Mouse (Mus musculus): ENCODE measurements around the gene Prtn3. TPM values are rescaled to one million over a fixed set of nuclear protein-coding genes. Genes with fewer than 3 reads are reported as not detected.

Gene Prtn3
- polyA plus RNA-seq, 1 experiment from 2014 or later = 15.3 TPM

Small RNA genes lying within 50 kb of the gene (microRNA-seq; reads per million reads assigned to microRNA genes)
- not detected for gene Mir6910

Other genes with a start within 250 kb of the Prtn3 start
- gene Shc2, start 236.6 kb upstream of the Prtn3 start, polyA plus RNA-seq (2015; fragmentation: Nextera tagmentation; extraction: Ambion mirVana) = 12.3 and 16.0 TPM in 2 replicates
- 0.28 TPM in 1 of 2 replicates, not detected in the other for gene Odf3l2, start 228.7 kb upstream of the Prtn3 start, polyA plus RNA-seq (2015; fragmentation: Nextera tagmentation; extraction: Ambion mirVana)
- gene Madcam1, start 209.9 kb upstream of the Prtn3 start, polyA plus RNA-seq (2015; fragmentation: Nextera tagmentation; extraction: Ambion mirVana) = 0.57 and 1.0 TPM in 2 replicates
- 75.9 and 76.6 TPM in 2 replicates for gene Tpgs1, start 205.1 kb upstream of the Prtn3 start, polyA plus RNA-seq (2015; fragmentation: Nextera tagmentation; extraction: Ambion mirVana)
- gene Cdc34, start 192.3 kb upstream of the Prtn3 start, polyA plus RNA-seq (2015; fragmentation: Nextera tagmentation; extraction: Ambion mirVana) = 61.1 and 71.1 TPM in 2 replicates
- gene Gzmm, start 185.5 kb upstream of the Prtn3 start, polyA plus RNA-seq (2015; fragmentation: Nextera tagmentation; extraction: Ambion mirVana) = 1.7 and 1.8 TPM in 2 replicates
- 726 and 729 TPM in 2 replicates for gene Bsg, start 170.0 kb upstream of the Prtn3 start, polyA plus RNA-seq (2015; fragmentation: Nextera tagmentation; extraction: Ambion mirVana)
- gene Hcn2, start 157.8 kb upstream of the Prtn3 start, polyA plus RNA-seq (2015; fragmentation: Nextera tagmentation; extraction: Ambion mirVana) = 0.39 and 0.52 TPM in 2 replicates
- 47.1 and 50.0 TPM in 2 replicates for gene Polrmt, start 127.9 kb upstream of the Prtn3 start, polyA plus RNA-seq (2015; fragmentation: Nextera tagmentation; extraction: Ambion mirVana)
- gene Fgf22, start 119.4 kb upstream of the Prtn3 start, polyA plus RNA-seq (2015; fragmentation: Nextera tagmentation; extraction: Ambion mirVana) = 0.25 and 0.73 TPM in 2 replicates
- gene Rnf126, start 107.5 kb upstream of the Prtn3 start, polyA plus RNA-seq (2015; fragmentation: Nextera tagmentation; extraction: Ambion mirVana) = 85.8 and 87.2 TPM in 2 replicates
- gene Fstl3, start 97.2 kb upstream of the Prtn3 start, polyA plus RNA-seq (2015; fragmentation: Nextera tagmentation; extraction: Ambion mirVana) = 1.1 and 1.4 TPM in 2 replicates
- gene Prss57, start 83.5 kb upstream of the Prtn3 start, polyA plus RNA-seq (2015; fragmentation: Nextera tagmentation; extraction: Ambion mirVana) = 0.36 and 0.62 TPM in 2 replicates
- gene Palm, start 80.9 kb upstream of the Prtn3 start, polyA plus RNA-seq (2015; fragmentation: Nextera tagmentation; extraction: Ambion mirVana) = 327 and 349 TPM in 2 replicates
- gene Misp, start 53.5 kb upstream of the Prtn3 start, polyA plus RNA-seq (2015; fragmentation: Nextera tagmentation; extraction: Ambion mirVana) = 0.48 and 1.2 TPM in 2 replicates
- 98.3 and 107 TPM in 2 replicates for gene Ptbp1, start 20.0 kb upstream of the Prtn3 start, polyA plus RNA-seq (2015; fragmentation: Nextera tagmentation; extraction: Ambion mirVana)
- 415 and 495 TPM in 2 replicates for gene Plppr3, start 158 bp downstream of the Prtn3 start, polyA plus RNA-seq (2015; fragmentation: Nextera tagmentation; extraction: Ambion mirVana)
- gene Elane, start 11.8 kb downstream of the Prtn3 start, polyA plus RNA-seq (2015; fragmentation: Nextera tagmentation; extraction: Ambion mirVana) = not detected in 2 replicates
- not detected in 2 replicates for gene Cfd, start 16.4 kb downstream of the Prtn3 start, polyA plus RNA-seq (2015; fragmentation: Nextera tagmentation; extraction: Ambion mirVana)
- 53.8 and 54.0 TPM in 2 replicates for gene Med16, start 34.4 kb downstream of the Prtn3 start, polyA plus RNA-seq (2015; fragmentation: Nextera tagmentation; extraction: Ambion mirVana)
- 17.7 and 36.3 TPM in 2 replicates for gene Gm26602, start 36.4 kb downstream of the Prtn3 start, polyA plus RNA-seq (2015; fragmentation: Nextera tagmentation; extraction: Ambion mirVana)
- 2.7 and 3.6 TPM in 2 replicates for gene Kiss1r, start 42.5 kb downstream of the Prtn3 start, polyA plus RNA-seq (2015; fragmentation: Nextera tagmentation; extraction: Ambion mirVana)
- 289 and 309 TPM in 2 replicates for gene R3hdm4, start 46.7 kb downstream of the Prtn3 start, polyA plus RNA-seq (2015; fragmentation: Nextera tagmentation; extraction: Ambion mirVana)
- gene Arid3a, start 52.6 kb downstream of the Prtn3 start, polyA plus RNA-seq (2015; fragmentation: Nextera tagmentation; extraction: Ambion mirVana) = 2.4 and 3.5 TPM in 2 replicates
- gene Wdr18, start 85.7 kb downstream of the Prtn3 start, polyA plus RNA-seq (2015; fragmentation: Nextera tagmentation; extraction: Ambion mirVana) = 81.8 and 97.7 TPM in 2 replicates
- gene Grin3b, start 96.2 kb downstream of the Prtn3 start, polyA plus RNA-seq (2015; fragmentation: Nextera tagmentation; extraction: Ambion mirVana) = 0.29 and 0.60 TPM in 2 replicates
- 12.3 and 12.8 TPM in 2 replicates for gene Tmem259, start 109.9 kb downstream of the Prtn3 start, polyA plus RNA-seq (2015; fragmentation: Nextera tagmentation; extraction: Ambion mirVana)
- 30.5 and 31.3 TPM in 2 replicates for gene Cnn2, start 114.1 kb downstream of the Prtn3 start, polyA plus RNA-seq (2015; fragmentation: Nextera tagmentation; extraction: Ambion mirVana)
- gene Abca7, start 122.0 kb downstream of the Prtn3 start, polyA plus RNA-seq (2015; fragmentation: Nextera tagmentation; extraction: Ambion mirVana) = 3.9 and 4.7 TPM in 2 replicates
- 1.2 and 1.8 TPM in 2 replicates for gene Arhgap45, start 142.2 kb downstream of the Prtn3 start, polyA plus RNA-seq (2015; fragmentation: Nextera tagmentation; extraction: Ambion mirVana)
- 173 and 178 TPM in 2 replicates for gene Polr2e, start 165.3 kb downstream of the Prtn3 start, polyA plus RNA-seq (2015; fragmentation: Nextera tagmentation; extraction: Ambion mirVana)
- gene Gpx4, start 172.7 kb downstream of the Prtn3 start, polyA plus RNA-seq (2015; fragmentation: Nextera tagmentation; extraction: Ambion mirVana) = 443 and 475 TPM in 2 replicates
- 13.1 and 14.9 TPM in 2 replicates for gene Sbno2, start 231.1 kb downstream of the Prtn3 start, polyA plus RNA-seq (2015; fragmentation: Nextera tagmentation; extraction: Ambion mirVana)
- 18.0 and 19.7 TPM in 2 replicates for gene Stk11, start 241.3 kb downstream of the Prtn3 start, polyA plus RNA-seq (2015; fragmentation: Nextera tagmentation; extraction: Ambion mirVana)